Mouse (Mus musculus): ENCODE measurements around the gene Sec24d.
"Not testable (repeated sequence)": the region's sequence is repeated elsewhere in the genome, so short reads cannot be mapped to it uniquely, and the experiment has no call there.

Gene Sec24d

DNA sequence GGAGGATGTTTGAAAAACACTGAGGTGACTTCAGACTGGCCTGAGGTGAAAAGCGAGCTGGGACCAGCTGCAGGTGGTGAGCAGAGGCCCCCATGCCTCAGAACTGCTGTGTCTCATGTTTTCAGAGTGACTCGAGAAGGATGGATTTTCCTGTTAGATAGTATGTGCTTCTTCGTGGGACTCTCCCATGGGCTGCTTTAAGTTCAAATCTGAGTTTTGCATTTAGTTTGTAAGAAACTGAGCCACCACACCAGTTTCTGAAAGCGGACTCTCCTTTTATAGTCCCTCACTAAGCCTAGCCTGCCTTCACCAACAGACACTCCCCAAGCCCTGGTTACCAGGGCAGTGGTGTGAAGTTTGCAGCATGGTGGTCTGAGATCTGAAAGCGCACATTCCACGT, 70.6 kb downstream of the Sec24d start:
- DNase-seq (ENCODE audit: low read depth, low spot score) = no peak

DNA sequence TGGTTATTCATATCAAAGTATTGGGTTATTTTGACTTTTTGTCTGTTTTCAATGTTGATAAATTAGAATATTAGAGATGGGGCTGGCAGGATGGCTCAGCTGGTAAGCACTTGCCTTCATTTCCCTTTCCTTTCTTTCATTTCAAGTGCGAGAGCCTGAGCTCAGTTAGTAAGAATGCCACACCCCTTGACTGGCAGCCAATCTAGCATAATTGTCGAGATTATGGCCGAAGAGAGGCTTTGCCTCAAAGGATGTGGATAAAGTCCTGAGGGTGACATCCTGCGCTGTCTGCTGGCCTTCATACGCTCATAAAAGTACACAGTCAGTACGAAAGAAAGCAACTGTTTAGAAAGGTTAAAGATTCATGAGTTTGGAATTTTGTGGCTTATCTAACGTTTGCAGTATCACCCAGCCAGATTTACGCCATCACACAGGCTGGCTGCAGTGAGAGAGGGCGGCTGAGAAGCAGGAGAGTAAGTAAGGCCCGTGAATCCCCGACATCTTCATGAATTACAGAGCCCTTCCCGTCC, 71.5 kb downstream of the Sec24d start:
- DNase-seq (ENCODE audit: low read depth, low spot score) = peak; percentile 57

DNA sequence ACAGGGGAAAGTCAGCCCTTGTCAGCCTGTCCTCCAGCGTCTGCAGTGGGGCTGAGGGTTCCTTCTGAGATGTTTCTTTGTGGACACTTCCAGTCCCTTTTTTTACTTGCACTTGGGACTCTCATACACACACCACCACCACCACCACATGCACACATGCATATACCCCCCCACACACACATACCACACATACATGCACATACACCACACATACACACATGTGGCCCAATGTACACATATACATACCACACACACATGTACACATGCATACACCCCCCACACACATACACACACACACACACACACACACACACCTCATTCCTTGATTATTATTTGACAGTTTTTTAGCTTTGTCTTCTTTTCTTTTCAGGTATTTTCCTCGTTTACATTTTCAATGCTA, 73.8 kb downstream of the Sec24d start:
- no peak for DNase-seq (ENCODE audit: low read depth, low spot score)

DNA sequence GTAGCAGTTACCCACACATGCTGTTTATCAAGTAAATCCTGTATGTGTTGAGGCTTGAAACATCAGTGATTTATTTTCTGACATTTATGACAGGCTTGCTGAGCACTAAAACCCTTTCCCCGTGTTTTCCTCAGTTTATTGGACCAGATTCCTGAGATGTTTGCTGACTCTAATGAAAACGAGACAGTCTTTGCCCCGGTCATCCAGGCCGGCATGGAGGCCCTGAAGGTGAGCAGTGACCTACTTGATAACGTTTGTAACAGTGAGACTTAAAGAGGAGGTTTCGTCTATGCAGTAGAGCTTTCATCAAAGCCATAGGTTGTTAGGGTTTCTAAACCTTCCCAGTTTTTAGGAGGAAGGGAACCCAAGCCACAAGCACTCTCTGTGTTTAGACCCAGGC, 76.4 kb downstream of the Sec24d start:
- DNase-seq (ENCODE audit: low read depth, low spot score) = no peak

DNA sequence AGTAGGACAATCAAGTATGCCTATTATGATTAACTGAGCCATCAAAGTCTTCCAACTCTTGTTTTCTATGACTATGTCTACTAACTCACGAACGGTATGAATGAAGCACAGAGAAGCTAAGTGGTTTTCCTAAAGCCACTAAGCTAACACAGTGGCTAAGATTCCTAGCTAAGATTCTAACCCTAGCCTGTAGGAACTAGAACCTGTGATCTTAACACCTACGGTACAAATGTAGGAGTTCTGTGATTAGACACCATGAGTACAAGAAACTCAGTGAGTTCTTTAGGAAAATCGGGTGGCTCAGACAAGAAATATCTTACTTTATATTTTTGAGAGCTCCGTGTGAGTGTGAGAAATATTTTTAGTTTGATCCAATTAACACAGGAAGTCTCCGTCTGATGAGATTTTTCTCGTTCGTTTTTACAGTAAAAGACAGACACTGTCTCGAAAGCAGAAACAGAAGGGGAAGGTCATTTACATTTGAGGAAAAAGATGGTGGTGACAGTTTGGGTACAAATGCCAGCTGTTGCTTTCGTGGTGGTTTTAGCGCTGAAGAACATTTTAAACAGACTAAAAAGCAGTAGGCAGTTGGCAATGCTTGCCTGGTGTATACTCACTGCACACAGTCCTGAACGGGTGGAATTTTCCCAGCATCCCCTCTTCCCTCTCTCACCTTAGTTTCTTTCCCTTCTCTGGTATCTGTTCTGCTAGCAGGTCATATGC, 81.0 kb downstream of the Sec24d start:
- no peak for DNase-seq (ENCODE audit: low read depth, low spot score)

DNA sequence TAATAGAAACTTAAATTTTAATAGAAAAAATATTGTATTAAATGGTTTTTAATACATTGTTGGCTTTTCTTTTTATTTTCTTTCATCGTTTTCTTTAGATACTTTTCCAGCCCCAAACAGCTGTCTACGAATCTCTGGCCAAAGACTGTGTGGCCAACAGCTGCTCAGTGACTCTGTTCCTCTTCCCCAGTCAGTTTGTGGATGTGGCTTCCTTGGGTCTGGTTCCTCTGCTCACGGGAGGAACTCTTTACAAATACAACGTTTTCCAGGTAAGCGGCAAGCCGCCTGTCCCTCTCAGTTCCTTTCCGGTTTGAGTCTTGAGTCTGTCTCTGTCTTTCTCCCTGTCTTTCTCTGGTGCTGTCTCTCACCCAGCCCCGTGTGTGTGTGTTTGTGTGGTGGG, 83.3 kb downstream of the Sec24d start:
- DNase-seq (ENCODE audit: low read depth, low spot score) = no peak

DNA sequence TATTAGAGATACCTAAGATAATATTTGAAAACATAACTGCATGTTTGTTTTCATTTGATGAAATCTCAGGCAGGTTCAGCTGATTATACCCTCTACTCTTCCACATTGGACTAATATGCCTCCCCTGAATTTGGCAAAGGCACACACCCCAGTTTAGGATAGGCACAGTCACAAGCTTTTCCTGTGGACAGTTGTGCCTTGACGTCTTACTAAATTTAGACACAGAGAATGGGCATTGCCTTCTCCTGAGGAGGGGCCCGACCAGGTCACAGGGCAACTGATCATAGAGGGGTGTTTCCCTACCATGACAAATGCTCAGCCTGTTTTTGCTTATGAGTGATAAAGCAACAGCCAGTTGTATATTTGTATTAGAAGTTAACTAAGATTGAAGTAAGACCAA, 84.3 kb downstream of the Sec24d start:
- DNase-seq (ENCODE audit: low read depth, low spot score) = no peak

DNA sequence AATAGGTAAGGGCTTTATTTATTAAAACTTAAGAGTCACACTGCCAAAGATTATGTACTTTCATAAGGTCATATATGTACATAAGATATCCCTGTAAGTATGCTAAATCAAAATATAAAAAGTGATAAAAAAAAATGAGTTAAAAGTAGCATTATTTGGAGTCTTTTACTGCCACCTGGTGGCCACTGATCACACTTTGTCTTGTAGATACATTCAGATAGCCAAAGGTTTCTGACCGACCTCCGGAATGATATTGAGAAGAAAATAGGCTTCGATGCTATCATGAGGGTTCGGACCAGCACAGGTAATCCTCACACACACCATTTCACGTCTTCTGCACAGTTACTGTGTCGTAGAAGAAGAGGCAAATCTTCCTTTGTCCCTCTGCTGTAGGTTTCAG, 85.9 kb downstream of the Sec24d start:
- DNase-seq (ENCODE audit: low read depth, low spot score) = peak; percentile 90

DNA sequence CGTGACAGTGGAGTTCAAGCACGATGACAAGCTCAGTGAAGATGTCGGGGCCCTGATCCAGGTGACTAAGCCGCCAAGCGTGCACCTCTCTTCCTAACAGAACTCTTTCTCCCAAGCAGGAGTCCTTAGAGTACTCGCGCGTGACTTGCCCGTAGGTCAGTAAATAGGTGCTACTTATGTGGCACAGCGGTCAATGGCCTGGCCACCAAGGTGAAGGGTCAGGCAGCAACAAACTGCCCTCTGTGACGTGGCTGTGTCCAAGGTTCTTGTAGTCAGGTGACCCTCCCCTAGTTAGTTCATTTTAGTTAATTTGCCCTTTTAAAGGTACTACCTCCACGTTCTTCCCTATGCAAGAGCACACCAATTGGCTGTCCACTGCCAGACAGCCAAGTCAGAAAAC, 86.4 kb downstream of the Sec24d start:
- no peak for DNase-seq (ENCODE audit: low read depth, low spot score)

DNA sequence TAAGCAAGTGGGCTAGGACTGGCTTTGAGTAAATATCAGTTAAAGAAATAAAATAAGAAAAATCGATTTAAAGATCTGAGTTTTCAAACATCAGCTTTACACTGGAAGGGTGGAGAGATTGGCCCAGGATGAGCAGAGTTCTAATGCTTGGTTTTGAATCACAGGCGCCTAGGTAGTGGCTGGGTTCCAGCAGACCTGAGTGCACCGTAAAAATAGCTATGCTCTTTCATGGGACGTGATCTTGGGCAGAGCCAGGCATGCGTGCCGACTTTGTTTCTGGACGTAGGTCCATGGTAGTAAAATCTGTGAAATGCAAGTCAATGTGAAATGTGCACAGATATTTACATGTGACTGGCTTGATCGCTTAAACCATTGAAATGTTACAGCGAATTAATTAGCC, 87.1 kb downstream of the Sec24d start:
- DNase-seq (ENCODE audit: low read depth, low spot score) = no peak

DNA sequence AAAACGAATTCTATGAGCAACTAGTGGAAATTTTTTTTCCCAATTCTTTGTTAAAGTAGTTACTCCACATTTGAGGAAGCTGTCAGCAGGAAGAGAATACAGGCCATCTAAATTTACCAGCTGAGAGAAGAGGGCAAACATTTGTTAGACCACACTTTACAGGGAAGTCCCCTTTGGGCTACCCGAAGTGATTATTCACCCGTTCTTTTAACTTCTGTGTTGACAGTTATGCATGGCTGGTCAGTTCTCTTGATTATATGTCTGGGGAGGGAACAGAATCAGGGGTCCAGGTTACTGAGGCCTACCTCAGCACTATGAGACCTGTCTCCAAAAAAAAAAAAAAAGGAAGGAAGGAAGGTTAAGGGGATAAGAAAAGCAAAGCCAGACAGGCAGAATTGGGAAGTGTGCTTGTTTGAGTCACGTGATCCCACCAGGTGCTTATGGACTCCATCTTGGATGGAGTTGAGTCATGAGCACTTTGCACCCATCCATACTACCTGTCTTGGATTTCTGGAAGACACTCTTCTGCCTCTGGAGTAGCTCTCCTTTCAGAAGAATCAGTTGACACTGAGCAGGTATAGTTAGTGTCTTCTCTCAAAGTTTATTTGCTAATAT, 89.2 kb downstream of the Sec24d start:
- DNase-seq (ENCODE audit: low read depth, low spot score) = no peak

DNA sequence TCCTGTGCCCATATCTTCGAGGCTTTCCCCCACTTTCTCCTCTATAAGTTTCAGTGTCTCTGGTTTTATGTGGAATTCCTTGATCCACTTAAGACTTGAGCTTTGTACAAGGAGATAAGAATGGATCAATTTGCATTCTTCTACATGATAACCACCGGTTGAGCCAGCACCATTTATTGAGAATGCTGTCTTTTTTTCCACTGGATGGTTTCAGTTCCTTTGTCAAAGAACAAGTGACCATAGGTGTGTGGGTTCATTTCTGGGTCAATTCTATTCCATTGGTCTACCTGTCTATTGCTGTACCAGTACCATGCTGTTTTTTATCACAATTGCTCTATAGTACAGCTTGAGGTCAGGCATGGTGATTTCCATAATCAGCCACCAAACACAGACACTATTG, 99.6 kb downstream of the Sec24d start:
- not testable (repeated sequence) for DNase-seq (ENCODE audit: low read depth, low spot score)

DNA sequence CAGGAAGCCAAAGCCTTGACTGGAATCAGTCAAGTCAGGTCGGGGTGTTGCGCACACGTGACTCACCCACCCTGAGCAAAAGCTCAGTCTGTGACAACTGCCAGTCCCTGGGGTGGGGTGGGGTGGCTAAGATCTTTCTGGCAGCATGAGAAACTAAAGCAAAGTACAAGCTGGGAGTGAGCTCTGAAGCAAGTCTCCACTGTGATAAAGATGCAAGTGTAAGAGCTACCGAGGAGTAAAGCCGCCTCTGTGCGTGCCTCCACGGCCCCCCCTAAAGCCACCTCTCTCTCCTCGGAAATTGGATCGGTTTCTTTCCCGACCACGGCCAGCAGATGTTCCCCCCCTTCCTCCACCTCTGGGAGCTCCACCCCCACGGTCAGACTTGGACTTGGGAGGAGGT, 101.9 kb downstream of the Sec24d start:
- DNase-seq (ENCODE audit: low read depth, low spot score) = no peak

DNA sequence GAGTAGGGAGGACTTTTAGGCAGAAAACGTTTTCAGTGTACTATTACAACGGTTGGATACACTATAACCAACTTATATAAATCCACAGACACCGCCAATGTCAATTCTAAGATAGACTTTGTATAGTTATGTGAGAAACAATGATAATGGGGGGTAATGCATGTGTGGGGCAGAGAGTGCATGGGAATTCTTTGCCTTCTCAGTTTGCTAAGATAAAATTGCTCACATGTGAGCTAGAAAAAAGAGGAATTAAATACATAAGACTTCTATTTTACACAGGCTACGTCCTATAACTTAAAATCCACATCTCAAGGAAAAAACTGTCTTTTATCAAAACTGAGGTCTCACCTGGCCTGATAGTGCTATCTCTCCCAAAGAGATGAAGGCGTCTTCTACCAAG, 103.7 kb downstream of the Sec24d start:
- no peak for DNase-seq (ENCODE audit: low read depth, low spot score)

DNA sequence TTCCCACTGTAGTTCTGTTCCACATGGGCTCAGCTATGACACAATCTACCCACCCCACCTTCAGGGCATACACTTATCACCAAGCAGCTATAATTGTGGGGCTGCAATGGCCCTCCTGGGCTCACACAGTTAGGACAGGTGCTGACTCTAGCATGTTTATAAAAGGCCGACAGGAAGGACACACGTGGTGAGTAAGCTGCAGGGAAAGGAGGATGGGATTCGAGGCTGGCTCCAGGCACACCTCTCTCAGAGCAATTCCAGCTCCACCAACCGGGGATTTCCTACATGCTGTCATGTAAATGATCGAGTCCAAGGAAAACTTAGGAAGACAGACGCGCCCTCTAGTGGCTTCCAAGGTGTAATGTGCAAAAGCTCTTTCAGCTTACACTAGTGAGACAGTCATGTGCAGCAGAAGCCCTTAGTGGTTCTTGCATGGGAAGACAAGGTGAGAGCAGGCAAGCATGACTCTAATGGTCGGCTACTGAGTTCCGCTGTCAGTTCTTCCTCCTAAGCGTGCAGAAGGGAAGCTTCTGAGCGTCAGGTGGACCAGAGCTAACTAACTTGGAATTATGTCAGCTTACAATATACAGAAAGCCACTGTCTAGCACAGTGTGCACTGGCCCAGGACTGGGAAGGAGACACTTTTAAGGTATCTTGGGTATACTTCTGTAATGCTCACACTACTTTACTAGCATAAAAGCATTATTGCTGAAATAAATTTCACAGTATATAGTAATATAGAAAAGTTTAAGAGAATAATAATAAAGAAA, 104.7 kb downstream of the Sec24d start:
- peak; percentile 98 for DNase-seq (ENCODE audit: low read depth, low spot score)

DNA sequence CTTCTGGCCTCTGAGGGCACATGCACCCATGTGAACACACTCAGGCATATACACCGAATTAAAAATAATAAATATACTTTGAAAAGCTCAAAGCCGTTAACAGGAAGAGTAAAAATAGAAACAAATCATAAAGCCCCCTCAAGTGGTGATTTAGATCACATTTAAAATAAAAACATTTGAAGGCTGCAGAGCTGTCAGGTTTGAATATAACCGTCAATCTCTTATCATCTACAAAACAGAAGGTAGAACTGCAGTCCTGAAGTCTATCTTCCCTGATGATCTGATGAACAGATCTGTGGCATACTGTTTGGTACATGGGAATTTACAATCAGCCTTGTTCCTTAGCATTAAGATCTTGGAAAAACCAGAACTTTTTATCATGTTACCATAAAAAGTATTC, 109.3 kb downstream of the Sec24d start:
- no peak for DNase-seq (ENCODE audit: low read depth, low spot score)

DNA sequence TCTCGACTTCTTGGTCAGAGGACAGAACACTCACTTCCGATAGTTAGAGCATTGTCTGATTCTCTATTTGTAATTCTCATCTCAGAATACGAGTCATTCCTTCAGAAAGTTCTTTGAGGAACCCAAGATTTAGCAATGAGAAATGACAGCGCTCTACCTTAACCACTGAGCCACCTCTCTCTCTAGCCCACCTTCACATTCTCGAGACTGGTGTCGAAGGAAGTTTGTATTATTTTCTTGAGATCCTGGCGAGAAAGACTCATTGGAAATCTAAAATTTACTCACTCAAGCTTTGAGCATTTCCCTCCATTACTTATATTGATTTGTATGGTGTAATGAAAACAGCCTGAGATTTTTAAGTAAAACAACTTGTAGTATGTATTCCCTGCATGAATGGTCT, 117.2 kb downstream of the Sec24d start:
- DNase-seq (ENCODE audit: low read depth, low spot score) = no peak

DNA sequence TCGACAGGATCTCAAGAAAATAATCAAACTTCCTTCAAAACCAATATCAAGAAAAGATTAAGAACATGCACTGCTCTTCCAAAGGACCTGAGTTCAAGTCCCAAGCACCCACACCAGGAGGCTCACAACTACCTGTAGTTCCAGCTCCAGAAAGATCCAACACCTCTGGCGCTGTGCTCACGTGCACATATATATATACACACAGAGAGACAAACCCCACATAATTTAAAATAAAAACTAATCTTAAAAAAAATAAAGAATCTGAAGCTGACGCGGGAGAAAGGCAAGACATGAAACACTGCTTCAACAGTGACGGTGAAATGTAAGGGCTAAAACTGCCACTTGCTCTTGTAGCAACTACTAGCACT, 117.8 kb downstream of the Sec24d start:
- DNase-seq (ENCODE audit: low read depth, low spot score) = no peak

DNA sequence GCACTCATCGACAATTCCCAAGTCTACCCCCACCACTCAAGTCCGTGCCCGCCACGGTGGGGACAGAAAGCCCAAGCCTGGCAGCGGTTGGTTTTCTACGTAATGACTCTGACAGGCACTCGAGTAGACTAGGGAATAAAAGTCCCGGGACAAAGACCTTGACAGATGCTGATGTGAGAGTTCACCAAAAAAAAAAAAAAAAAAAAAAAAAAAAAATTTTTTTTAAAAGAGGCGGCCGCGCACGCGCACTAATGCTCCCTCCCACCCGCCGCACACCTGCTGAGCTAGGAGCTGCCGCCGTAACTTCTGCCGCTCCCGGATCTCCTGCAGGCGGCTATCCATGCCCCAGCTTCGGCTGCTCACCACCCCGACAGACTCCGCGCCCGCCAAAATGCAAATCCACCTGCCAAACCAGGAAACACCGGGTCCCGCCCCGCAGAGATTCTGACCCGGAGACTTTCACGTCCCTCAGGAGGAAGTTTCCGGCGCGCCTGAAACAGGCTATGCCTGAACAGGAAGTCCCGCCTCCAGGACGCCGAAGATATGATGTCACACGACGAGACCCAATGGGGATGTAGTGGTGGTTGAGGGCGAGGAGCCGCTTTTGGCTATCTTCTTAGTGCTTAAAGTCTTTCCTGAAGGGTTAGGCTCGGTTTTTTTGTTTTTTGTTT, 118.4 kb downstream of the Sec24d start, which contains the start of gene Mettl14:
Gene Mettl14, minus strand, starts transcription at position 623 of the 671 bp plus-strand sequence.
- peak; percentile 99 for DNase-seq (ENCODE audit: low read depth, low spot score)

DNA sequence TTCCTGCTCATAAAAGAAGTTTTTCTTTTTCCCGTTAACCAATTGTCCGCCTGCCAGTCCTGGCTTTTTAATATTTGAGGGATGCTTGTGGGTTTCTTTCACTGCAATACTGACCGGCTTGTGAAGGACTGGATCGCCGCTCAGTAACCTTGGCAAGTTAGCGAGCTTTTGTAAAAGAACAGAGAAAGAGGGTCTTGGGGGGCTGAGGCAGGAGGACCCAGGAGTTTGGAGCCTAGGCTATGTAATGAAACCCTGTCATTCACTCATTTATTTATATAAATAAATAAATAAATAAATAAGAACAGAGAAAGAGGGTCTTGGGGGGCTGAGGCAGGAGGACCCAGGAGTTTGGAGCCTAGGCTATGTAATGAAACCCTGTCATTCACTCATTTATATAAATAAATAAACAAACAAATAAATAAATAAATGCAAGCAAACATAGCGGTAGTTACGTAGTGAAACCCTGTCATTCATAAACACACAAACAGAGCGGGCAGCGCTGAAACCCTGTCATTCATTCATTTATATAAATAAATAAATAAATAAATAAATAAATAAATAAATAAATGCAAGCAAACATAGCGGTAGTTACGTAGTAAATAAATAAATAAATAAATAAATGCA, 119.0 kb downstream of the Sec24d start:
- not testable (repeated sequence) for DNase-seq (ENCODE audit: low read depth, low spot score)

DNA sequence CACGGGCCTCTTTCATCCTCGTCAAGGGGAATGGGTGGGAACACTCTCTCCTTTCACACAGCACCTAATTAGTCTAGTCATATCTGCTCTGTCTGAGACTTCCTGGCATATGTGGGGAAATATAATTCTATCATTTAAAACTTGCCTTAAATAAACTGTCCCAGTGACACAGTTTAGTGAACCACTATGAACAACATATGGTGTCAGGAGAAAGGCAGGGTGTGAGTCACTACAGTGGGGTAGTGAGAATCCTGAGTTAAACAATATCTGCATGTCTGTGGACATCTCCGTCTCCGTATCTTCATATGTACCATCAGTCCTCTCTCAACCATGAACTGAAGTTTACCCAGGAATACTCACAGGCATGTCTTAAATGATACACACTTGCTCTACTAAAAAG, 123.9 kb downstream of the Sec24d start:
- no peak for DNase-seq (ENCODE audit: low read depth, low spot score)

DNA sequence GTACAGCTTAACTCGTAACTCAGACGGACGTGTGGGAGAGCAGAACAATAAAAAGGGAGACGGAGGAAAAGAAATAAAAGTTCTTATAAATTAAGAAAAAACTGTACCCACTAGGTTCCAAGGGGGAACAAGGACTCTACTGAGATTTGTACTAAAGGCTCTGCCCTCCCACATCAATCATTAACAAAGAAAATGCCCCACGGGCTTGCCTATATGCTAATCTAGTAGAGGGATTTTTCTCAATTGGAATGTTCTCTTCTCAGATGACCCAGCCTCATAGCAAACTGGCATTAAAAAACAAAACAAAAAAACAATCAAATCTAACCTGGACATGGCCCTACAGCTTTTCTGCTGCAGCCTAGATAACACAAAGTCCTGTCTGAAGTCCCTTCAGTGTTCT, 128.4 kb downstream of the Sec24d start:
- no peak for DNase-seq (ENCODE audit: low read depth, low spot score)

All from 3T3-L1 (cell line).